Mouse (Mus musculus): ENCODE measurements around the gene Nox1.
"Not testable (repeated sequence)": the region's sequence is repeated elsewhere in the genome, so short reads cannot be mapped to it uniquely, and the experiment has no call there.

Nox1 gene

DNA sequence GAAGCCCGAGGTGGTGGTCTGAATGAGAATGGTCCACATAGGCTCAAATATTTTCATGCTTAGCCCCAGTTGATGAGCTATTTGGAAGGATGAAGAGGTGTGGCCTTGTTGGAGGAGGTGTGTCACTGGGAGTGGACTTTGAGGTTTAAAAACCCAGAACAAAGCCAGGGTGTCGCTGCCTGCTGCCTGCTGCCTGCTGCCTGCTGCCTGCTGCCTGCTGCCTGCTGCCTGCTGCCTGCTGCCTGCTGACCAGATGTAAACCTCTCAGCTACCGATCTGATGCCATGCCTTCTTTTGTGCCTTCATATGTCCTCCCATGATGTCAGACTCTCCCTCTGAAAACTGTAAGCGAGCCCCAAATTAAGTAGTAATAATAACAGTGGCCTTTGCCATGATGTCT is at the start of gene Nox1:
Gene Nox1 (minus strand): TSS at position 101 of the 400 bp plus-strand sequence.
- DNase-seq (ENCODE audit: low spot score) = no peak

DNA sequence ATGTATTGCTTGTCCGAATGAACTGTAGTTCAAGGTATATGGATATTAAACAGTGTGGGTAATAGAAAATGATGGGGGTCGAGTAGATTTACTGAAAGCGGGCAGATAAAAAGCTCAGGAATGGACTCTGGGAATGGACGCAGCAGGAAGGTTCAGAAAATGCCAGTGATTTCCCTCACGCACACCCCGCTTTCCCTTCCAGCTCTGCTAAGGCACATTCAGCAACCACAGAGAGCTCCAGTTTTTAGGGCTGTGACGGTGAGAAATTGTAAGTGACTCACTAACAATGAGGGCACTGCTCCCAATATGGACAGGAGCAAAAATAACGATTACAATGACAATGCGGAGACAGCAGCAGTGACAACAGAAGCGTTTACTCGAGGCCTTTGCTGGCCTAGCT is 40.4 kb upstream of the Nox1 start:
- no peak for DNase-seq (ENCODE audit: low spot score)

DNA sequence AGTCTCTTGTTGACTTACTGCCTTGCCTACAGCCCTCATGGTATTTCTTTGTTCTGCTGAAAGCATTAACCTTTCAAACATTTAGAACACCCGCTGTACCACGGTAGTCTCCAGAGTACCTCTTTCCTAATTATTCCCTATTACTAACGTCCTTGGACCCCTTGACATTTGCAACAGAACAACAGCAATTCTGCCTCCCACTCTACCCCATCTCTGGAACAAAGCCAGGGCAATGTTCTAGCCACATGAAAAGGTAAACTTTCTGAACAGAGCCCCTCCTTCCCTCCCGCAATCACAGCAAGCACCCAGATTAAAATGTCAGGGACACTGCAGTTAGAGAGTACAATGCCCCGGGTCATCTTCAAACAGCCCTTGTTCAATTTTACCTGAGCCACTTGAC is 39.4 kb upstream of the Nox1 start:
- no peak for DNase-seq (ENCODE audit: low spot score)

DNA sequence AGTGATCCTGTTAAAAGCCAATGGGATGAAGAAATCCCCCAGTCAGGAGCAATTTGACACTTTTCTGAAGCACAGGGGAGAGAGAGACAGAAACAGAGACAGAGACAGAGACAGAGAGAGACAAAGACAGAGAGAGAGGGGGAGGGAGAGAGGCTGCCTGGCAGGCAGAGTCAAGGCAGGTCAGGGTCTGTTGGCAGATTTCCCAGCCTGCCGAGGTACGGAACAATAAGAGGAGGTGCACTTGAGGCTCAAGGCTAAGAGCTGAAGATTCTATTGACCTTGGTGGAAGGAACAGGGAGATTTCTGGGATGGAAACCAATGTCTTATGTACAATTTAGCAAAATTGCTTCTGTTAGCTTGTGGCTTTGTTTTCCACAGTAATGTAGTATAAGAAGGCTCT is 26.4 kb upstream of the Nox1 start:
- DNase-seq (ENCODE audit: low spot score) = no peak

DNA sequence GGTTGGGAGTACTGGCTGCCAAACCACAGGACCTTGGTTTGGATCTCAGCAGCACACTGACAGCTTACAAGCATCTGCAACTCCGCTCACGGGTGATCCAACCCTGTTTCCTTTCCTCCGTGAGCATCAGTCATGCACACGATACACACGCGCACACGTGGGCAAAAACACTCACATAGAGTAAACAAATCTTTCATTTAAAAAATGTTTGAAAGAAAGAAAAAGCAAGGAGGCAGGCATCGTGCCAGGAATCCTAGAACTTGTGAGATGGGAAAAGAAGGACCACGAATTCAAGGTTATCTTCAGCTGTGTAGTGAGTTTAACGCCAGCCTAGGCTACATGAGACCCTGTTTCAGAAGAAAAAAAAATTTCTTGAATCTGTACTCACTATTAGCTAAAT is 24.2 kb upstream of the Nox1 start:
- no peak for DNase-seq (ENCODE audit: low spot score)

DNA sequence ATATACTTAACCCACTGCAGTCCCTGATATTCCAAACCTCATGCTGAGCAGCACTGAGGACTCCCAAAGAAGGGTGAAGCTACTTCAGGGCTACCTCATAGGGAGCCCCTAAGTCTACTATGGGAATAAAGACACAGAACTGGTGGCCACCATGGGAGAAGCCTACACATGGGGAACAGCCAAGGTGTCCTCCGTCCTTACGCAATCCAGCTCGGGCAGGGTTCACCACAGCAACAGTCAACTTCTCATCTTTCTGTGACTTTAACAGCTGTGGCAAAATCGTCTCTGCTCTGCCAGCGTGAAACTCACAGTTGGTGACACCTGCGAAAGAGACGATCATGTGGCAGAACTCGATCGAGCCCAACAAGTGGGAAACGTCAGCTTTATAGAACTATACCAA is 16.5 kb upstream of the Nox1 start:
- DNase-seq (ENCODE audit: low spot score) = no peak

DNA sequence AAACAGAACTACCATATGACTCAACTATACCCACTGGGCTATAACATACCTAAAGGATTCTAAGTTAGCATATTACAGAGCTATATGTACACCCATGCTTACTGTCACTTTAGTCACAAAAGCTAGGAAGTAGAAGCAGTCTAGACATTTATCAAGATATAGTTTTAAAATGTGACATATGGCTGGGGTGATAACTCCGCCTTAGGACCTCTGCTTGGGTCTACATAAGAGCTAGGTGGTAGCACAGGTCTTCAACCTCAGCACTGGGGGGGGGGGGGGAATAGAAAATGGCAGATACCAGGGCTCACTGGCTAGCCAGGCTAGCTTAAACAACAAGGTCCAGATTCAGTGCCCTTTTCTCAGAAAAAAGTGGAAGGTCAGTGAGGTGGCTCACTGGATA is 11.3 kb upstream of the Nox1 start:
- no peak for DNase-seq (ENCODE audit: low spot score)

DNA sequence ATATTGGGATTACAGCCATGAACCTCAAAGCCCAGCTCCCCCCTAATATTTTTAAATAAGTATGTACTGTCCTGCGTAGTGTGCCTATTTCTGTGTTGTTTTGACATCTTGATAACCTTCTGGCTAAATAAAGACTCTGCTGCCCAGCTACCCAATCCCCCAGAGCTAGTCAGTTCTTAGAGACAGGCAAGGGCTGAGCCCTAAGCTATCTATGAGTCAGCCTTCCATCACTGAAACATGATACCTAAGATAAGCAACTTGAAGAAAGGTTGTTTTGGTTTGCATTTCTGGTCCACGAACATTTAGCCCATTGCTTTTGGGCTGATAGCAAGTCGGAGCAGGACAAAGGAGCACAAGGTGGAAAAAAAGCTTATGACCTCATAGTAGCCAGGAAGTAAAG is 1.1 kb downstream of the Nox1 start:
- no peak for DNase-seq (ENCODE audit: low spot score)

DNA sequence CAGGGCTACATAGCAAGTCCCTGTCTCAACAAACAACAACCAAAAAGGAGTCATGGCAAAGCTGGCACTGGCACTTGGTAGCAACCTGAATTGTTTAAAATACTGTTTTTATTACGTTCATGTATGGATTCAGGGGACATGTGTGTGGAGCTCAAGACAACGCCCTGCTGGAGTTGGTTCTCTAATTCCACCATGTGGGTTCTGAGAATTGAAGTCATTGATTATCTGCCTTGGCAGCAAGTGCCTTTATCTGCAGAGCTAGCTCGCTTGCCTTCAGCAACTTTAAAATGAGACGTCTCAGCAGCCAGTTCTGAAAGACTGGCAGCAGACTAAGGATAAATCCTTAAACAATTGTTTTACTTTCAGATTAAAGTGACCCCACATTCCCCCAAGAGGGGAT is 3.6 kb downstream of the Nox1 start:
- no peak for DNase-seq (ENCODE audit: low spot score)

DNA sequence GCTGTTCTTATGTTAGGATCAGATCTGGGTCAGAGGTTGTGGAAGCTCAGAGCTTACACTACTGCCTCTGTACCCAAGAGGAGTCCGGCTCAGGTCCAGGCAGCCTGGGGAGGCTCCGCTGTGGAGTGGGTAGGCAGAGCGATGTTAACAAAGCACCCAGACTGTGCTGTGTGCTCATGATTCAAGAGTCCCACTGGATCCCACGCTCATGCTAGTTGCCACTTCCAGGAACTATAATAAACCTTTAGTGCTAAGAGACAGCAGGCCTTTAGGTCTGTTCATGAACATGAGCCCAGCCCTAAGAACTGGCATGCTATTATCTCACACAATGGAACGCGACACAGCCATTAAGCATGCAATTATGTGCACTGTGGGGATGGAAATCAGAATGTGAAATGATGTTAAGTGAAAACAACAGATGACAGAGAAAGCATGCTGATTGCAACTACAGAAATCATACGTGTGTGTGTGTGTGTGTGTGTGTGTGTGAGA is 10.6 kb downstream of the Nox1 start:
- no peak for DNase-seq (ENCODE audit: low spot score)

DNA sequence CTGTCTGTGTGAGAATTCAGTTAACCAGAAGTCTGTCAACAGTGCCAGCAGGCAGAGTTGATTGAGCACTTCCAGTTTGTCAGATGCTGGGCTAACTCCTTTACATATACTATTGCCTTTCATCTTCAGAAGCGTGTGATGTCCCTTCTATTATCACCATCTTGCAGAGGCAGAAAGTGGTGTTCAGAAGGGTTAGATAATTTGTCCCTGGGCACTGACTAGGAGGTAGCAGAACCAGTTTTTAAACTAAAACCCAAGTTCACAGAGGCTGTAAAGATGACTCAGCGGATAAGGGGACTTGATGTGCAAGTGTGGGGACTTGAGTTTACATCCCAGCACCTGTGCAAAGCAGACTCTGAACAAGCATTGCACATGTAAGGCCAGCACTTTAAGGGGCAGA is 13.3 kb downstream of the Nox1 start:
- no peak for DNase-seq (ENCODE audit: low spot score)

DNA sequence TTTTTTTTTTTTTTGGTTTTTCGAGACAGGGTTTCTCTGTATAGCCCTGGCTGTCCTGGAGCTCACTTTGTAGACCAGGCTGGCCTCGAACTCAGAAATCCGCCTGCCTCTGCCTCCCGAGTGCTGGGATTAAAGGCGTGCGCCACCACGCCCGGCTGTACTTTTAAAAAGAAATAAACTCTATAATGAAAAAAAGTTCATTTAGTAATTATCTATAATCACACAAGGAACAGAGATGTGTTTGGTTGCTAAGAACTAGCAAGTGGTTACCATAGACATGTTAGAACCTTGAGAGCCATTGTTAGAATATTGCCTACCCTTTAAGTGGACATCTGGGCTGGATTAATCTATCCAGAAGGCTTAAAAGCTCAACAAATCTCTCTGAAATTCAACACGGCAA is 34.6 kb downstream of the Nox1 start, which contains the start of gene Arl13a:
Gene Arl13a (plus strand): TSS at position 301 of the 400 bp plus-strand sequence.
- DNase-seq (ENCODE audit: low spot score) = not testable (repeated sequence)

DNA sequence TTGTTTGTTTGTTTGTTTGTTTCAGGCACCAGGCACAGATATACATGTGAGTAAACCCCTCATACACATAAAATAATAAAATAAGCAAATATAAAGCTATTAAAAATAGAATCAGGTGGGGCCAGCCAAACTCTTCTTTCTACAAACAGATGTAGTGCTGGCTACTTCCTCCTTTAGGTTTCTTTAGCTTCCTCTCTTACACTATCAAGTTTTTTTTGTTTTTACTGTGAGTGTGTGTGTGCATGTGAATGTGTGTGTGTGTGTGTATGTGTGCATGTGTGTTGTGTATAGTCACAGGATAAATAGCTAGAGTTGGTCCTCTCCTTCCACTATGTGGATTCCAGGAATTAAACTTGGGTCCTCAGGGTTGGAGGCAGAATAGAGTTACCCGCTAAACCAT is 47.1 kb downstream of the Nox1 start:
- no peak for DNase-seq (ENCODE audit: low spot score)

DNA sequence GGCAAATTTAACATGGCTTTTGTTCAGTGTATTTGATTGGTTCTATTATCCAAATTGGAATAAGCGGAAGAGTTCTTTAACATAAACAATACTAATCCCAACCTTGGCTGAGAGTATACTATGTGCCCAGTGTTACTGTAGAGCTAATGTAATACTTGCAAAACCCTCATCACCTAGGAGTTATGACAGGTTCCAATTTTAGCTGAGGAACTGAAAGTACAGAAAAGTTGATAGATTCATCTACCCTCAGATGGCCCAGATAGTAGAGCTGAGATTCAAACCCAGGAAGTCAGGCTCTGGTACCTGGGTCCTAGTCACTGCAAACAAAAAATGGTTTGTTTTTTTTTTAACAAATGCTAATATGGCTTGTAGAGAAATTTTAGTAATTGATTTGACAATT is 51.2 kb downstream of the Nox1 start:
- no peak for DNase-seq (ENCODE audit: low spot score)

DNA sequence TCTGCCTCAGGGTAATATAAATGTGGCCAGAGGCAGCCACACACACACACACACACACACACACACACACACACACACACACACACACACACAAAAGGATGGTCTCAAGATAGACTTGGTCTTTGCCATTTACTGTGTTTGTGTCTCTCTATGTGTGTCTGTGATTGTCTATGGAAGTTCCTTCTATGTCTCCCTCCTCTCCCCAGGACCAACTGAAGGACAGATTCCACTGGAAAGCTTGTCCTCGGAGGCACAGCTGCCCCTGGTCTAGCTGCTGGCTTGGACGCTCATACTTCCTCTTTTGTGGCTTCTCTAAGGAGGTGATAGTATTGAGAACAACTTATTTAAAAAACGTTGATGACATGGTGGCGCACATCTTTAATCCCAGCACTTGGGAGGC is 58.3 kb downstream of the Nox1 start:
- DNase-seq (ENCODE audit: low spot score) = no peak

DNA sequence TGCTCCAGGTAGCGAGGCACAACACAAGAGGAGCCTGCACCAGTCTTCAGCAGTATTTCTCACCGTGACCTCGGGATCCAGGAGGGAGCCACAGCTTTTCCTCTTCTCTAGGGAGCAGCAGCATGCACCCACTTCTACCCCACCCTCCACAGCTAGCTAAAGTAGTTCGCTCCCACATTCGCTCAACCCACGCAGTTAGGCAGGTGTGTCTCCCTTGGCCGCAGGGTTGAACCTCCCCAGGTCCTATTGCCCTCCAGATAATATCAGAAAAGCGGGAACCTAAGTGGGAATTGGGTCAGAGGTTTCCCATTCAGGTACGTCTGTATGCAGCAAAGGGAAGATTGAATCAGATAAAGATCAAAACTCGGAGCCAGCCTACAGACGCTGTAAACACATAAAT is 58.9 kb downstream of the Nox1 start:
- peak; percentile 8 for DNase-seq (ENCODE audit: low spot score)

DNA sequence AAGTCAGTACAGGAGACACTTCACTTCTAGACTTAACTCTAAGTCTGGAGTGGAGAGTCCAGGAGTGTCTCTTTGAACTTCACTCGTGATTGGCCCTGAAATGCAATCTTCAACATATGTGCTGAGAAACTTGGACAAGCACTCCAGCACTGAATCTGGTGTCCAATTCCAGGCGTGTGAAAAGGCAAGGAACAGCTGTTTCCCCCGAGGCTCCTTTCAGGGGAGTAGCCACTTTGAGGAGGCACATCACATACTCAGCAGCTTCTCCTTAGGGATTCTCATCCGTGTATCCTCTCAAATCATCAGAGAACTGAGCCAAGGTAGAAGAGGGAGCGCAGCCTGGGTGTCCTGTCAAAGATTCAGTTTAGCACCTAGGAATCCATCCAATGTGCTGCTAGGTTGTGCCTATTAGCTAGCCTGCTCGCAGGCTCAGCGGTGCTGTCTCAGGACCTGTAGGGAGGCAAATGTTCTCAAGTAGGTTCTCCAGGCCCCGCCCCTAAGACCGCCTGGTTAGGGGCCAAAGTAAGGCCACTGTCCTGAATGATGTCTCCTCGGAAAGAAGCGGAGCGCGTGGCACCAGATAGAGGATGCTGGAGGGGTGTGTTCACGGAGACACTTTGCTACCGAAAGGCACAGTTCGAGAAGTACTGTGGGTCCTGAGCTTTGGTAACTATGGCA is 59.6 kb downstream of the Nox1 start, which contains the start of gene Xkrx:
Gene Xkrx (minus strand): TSS at position 34 of the 678 bp plus-strand sequence.
- DNase-seq (ENCODE audit: low spot score) = peak; percentile 3

DNA sequence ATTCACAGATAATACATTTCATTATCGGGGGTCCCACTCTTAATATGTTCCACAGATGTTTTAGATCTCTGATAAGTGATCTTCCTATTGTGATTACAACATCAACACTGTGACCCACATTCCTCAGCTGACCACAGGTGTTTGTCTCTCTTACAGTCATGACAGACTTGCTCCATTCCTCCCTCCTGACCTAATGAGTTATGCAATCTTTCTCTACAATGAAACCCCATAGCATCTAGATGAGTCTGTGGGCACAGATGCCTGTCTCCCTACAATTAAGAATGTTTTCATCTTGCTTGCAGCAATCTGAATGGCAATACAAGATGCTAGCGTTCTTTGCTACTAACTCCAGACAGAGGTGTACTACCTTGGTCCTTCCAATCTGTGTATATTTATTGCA is 61.3 kb downstream of the Nox1 start:
- DNase-seq (ENCODE audit: low spot score) = no peak

DNA sequence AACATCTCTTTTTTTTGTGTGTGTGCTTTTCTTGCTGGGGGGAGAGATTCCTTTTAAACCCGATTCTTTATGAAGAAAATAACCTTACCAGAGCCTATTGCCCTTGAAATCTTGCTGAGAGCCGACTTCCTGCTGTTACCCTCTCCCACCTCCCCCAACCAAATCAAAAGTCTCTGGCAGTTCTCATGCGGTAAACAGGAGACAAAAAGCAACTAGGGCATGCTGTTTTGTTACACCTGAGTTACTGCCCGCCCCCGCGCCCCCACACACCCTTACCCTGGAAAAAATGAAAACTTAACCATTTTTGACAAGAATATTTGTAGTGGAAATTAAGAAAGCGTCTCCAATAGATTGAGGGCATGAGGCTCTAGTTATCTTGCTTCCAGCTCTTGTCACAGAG is 63.6 kb downstream of the Nox1 start:
- no peak for DNase-seq (ENCODE audit: low spot score)

DNA sequence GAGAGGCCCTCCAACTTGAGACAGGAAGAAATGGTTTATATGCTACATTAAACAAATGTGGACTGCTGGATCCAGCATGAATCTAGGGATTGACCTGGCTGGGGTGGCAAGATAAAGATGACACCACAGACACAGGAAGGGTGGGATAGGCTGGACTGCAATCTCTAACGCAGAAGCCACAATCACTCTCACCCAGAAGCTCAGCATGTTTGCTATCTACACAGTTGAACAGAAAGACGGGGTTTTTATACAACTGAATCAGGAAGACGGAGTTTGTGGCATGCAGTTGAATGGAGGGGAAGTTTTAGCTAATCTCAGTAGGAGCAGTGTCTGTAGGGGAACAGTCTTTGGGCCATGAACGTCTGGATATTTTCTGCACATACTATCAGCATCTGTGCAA is 79.8 kb downstream of the Nox1 start:
- DNase-seq (ENCODE audit: low spot score) = no peak

DNA sequence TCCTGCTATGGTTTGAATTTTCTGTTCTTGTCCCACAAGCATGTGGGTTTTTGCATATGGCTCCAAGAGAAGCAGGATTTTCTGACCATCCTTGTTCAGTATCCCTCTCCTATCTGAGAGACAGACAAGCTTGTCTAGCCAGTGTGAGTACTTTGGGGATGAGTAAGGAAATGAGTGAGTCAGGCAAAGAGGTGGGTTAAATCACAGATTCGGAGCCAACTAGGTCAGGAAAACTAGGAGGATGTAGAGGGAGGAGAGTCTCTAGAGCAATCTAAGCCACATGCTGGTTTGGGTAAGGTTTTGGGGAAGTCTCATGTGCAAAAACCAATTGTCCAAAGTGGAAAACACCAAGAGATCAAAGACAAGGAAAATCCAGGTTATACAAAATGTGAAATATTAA is 80.2 kb downstream of the Nox1 start:
- no peak for DNase-seq (ENCODE audit: low spot score)

DNA sequence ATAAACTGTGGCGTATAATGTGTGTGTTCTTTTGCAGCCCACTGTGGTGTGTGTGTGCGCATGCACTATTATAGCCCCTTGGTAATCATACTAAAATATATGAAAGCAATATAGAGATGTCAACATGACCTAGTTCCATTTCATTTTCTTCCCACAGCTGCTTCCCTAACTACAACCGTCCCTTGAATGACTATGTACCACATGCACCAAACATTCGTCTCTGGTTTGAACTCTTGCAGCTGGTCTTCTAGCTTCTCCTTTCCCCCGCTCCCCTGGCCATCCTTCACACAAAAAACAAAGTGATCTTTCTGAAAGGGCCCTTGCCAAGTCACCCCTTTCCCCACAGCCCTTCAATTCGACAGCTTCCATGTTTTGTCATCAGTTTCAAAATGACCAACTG is 81.7 kb downstream of the Nox1 start:
- DNase-seq (ENCODE audit: low spot score) = no peak

DNA sequence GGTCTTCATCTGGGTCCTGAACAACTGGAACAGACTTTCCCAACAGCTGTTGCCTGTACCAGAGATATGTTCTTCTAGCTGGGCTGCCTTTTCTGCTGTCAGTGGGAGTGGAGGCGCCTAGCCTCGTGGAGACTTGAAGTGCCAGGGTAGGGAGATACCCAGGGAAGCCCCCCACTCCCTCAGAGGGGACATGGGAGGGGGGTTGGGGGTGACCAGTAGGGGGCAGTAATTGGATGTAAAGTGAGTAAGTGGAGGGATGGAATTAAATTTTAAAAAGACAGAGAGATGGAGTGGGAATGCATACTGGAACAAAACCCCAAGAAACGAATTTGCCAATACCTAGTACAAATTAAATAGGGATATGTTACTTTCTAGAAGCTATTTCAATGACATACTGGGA is 87.9 kb downstream of the Nox1 start:
- no peak for DNase-seq (ENCODE audit: low spot score)

DNA sequence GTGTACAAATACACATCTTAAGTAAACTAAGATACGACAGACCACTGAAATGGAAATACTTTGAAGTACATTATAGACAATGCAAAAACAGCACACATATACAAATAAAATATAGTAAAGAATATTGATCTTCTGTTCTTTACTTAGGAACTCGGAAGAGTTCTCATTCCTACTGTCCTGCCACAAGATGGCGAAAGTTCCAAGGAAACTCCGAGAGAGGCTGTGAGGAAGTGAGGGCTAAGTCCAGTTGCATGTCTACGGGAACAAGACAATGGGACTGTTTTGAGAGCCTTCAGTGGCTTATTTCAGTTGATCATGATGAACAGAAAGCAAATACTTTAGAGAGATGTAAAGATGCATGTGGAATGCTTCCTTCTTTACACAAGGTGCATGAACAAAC is 89.5 kb downstream of the Nox1 start:
- peak; percentile 8 for DNase-seq (ENCODE audit: low spot score)
